Mouse (Mus musculus) urinary bladder, adult 18-20 months (tissue): ENCODE results near the gene Tmem247.

Experiments
- DNase-seq, 2 experiments: peaks; one replicate each; pipeline ENCODE4 v3.0.0; 2022; ENCODE audit warnings: low spot score in 2 of 2, mixed read lengths in 2 of 2

Tmem247 gene

DNA sequence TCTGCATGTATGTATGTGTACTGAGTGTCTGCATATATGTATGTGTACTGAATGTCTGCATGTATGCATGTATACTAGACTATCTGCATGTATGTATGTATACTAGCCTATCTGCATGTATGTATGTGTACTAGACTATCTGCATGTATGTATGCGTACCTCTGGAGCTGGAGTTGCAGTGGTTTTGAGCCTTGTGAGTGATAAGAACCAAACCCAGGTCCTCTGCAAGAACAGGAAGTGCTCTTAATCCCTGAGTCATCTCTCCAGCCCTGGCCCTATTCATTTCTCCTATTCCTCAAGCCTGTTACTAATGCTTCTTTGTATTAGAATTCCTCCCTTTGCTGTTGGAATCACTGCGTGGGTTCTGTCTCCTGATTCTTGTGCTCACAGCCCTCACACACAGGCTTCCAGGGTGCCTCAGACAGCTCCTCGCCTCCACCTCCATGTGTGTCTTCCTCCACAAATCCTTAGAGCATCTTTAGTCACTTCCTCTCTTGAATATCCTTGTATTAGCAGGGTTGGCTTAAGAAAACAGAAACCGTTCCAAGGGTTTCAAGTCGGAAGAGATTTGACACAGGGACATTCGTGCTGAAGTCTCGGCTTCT is 4.0 kb upstream of the Tmem247 start:
- no peak for DNase-seq

DNA sequence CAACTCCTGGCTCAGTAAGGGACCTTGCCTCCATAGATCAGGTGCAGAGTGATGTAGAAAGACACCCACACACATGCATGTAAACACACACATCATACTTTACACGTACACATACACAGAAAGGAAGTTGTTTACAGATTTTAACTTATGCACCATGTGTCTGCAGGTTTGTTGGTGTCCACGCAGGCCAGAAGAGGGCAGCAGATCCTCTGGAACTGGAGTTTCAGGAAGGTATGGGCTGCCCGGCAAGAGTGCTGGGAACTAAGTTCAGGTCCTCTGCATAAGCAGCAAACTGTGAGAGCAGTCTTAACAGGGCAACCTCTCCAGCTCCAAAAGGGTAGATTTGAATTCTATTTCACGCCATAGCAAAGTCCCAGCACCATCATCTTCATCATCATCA is 1.6 kb upstream of the Tmem247 start:
- DNase-seq: no peak

GRCm38 (mm10) chr17:86918786-86919185 is 1.6 kb downstream of the Tmem247 start:
- DNase-seq: no peak

DNA sequence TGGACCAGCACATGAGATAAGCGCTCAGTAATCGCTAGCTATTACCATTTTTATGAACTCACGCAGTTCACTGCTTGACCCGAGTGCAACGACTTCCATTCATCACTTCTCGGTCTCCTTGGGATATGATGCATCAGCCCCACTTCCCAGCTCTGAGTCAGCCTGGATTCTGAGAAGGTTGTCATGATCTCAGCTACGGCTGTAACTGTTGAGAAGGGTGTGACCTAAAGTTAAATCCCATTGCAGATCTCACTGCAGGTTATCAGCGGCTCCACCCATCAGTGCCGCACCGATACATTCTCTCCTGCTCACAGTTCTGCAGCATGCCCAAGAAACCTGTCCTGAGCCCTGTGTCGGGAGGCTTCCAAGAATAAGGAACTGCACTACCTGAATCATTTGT is 2.6 kb downstream of the Tmem247 start:
- no peak for DNase-seq

DNA sequence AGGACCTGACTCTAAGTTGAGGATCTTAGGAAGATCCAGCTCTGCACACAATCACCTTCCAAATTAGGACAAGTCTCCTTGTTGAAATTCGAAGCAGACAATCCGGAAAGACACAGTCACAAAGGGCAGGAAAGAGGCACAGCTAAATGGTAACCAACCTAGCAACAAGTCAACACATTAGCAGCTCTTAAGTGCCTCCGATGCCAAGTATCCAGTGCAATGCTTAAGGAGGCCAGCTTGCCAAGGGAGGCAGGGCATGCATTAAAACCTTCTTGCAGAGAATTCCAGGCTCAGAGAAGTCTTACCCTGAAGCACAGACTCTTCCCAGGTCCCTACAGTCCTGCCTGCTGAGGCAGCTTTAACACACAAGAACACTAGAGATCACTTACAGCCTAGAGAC is 7.5 kb downstream of the Tmem247 start:
- DNase-seq: no peak

DNA sequence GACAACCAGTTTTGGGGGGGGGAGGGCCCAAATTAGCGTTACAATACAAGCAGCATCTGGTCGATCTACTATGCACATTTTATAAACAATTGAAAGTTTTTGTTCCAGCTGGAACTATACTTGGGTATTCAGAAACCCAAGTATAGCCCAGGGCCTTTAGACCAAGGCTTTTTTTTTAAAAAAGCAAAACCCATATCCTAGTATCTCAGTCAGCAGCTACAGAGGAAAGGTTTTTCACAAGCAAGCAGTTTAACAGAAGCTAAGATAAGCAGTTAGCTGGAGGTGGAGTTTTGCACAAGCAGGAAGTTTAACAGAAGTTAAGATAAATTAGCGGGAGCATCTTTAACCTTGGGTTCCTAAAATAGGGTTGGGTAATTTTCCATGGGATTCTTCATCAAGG is 9.7 kb downstream of the Tmem247 start:
- DNase-seq: no peak

DNA sequence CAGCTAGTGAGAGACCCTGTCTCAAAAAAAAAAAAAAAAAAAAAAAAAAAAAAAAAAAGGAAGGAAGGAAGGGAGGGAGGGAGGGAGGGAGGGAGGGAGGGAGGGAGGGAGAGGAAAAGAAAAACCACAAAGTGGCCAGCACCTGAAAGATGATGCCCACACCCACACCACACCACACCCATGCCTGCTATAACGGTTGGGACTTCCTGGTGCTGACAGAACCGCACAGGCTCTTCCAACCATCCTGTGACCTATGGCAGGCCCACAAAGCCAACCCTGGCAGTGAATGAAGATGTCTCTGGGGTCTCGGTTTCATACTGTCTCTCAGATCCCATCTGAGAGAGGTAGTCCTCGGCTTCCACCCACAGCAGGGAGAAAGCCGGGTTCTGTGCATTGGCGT is 12.2 kb downstream of the Tmem247 start:
- DNase-seq: no peak

DNA sequence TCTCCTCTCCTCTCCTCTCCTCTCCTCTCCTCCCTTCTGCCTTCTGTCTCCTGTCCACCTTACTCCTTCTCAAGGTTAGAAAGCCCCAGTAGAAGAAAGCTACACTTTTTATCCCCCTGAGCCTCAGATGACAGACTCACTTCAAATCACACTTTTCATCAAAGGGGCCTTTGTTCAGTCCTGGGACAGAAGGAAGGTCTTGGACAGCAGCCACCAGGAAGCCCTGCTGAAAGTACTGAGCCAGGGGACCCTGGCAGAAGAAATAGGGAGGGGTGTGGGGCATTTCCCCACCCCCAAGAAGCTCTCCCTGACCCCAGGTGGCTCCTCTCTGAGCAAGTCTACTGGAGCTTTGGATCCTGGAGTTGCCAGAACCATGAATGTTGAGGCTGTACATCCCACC is 12.8 kb downstream of the Tmem247 start:
- no peak for DNase-seq

DNA sequence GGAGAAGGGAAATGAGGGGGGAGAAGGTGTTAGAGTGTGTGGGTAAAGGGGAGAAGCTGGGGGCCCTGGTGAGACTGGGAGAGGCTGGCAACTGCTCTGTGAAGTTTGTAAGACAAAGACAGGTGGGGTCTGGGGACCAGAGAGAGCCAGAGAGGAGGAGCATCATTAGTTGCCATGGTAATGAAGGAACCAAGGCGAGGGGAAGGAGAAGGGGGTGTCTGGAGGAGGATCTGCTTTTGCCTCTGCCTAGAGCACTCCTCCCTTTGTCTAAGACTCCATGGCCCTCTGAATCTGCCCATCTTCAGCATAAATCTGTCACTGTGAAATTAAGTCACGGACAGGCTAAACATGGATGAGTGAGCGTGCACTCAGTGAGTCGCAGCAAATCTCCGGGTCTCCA is 15.7 kb downstream of the Tmem247 start:
- no peak for DNase-seq

- DNase-seq: no peak
These were observed 19.9 kb downstream of the Tmem247 start for GRCm38 (mm10) chr17:86937064-86937463.

DNA sequence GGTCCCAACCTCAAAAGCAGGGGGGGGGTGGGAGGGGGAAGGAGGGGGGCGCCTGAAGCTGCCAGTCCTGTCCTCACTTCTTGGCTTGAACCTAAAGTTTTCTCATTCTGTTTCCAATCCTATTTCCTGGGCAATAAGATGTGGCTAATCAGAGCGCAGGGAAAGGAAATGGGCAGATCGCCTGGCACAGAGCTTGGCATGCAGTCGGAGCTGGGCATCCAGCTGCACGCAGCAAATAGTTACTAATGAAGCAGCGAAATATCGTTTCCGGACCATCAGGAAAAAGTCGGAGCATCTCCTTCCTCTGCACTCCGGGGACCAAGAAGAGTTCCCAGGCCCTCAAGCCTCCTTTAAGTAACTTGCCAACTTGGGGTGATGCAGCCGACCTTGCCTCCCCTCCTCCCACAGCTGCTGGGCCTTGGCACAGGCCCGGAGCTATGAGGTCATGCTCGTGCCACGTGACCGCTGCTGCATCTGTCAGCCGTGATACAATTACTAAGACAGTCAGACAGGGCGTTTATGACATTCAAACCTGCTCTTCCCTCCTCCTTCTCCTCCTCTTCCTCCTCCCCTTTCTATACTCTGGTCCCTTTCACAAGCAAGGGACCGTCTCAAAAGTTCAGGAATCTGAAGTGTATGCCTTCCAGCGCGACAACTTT is 20.5 kb downstream of the Tmem247 start:
- peak; percentile 53 to 61 for DNase-seq

DNA sequence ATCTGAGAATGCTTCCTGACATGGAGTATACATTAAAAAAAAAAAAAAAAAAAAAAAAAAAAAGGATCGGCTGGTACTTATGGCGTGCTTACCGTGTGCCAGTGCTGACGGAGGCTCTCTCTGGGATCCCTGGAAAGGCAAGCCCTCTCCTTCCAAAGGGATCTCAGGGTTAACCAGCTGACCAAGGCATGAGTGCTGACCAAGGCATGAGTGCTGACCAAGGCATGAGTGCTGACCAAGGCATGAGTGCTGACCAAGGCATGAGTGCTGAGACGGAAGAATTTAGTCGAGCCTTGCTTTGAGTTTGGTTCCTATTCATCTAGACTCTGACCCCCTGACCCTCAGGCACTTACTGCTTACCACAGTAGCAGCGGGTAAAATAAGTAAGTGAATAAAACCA is 21.5 kb downstream of the Tmem247 start:
- no peak for DNase-seq

DNA sequence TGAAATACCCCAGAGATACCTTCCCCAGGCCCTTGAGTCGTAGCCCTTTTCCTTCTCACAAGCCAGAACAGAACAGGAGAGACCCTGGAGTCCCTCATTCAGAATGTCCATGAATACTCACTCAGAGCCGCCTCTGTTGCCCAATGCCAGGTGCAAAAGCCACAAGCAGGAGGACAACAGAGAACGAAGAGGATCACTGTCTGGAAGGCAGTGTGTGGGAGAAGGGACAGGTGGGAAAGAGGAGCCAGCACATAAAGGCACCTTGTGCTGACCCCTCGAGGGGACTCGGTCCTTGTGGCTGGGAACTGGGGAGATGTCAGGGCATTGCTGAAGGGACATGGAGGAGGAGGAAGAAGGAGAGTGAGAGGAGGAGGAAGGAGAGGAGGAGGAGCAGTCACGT is 25.0 kb downstream of the Tmem247 start:
- DNase-seq: no peak

DNA sequence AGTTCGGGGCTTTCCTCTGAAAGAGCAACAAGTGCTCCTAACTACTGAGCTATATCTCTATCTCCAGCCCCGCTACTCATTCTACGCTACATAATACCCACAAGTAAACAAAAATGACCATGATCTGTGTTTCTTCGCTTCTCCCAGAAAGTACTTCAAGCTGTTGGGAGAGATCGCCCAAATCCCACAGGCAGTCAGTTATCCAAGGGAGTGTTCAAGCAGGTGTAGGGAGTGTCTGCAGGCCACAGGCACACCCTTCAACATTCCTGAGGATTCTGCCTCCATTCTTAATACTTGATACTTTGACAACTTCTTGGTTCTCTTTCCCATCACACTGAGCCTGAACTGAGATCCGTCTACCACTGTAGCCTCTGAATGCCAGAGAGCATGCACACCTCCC is 26.0 kb downstream of the Tmem247 start:
- no peak for DNase-seq

DNA sequence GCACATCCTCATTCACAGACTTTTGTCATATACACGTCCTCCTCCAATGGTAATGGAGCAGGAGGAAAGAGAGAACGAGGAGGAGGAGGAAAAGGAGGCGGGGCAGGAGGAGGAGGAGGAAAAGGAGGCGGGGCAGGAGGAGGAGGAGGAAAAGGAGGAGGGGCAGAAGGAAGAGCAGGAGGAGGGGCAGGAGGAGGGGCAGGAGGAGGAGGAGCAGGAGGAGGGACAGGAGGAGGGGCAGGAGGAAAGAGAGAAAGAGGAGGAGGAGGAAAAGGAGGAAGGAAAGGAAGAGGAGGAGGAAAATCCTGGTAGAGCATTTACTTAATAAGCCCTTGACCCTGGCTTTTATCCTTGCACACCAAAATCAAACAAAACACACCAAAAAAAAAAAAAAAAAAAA is 28.9 kb downstream of the Tmem247 start:
- no peak for DNase-seq

DNA sequence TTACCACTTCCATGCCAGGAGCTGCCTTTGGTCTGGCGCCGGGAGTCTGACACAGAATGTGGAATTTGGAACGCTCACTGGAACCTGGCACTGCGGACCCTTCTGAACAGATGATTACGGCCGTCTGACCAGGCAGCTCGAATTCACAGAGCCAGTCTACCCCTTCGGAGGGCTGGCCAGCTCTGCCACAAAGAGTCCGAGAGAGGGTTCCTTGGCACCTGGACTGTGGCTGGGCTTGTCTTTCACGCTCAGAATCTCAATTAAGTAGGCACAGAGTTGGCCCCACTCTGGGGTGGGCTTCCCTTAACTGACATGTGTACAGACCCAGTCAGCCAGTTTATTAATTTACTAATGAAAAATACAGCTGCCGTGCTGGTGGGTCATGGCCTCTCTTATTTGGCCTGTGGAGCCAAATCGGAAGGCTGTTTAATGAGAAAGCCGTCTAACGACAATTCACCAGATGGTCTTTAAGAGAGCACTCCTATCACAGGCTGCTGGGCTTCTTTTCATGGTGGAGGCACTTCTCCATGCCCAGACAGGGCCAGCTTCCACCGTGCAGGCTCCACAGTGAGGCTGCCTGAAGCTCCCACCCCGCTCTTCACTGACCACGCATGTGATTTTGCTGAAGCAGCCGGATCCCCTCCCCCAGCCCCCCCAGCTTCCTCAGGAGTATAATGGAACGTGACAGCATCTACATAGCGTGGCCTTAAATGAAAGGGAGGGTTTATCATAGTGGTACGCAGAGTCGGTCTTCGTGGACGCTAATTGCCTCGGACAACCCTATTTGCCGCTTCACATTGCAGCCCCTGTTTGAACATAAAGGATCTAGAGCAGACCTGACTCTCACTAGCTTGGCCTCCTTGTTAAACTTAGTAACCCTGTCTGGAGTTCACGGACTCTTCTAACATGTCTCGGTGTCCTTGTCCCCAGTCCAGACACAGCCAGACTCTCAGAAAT is 31.0 kb downstream of the Tmem247 start, which contains the start of gene Atp6v1e2:
Gene Atp6v1e2 (minus strand): TSS at position 58 of the 957 bp plus-strand sequence.
- no peak for DNase-seq

GRCm38 (mm10) chr17:86948801-86949200 is 31.7 kb downstream of the Tmem247 start:
- DNase-seq: peak in 1 of 2 experiments; percentile 41

- no peak for DNase-seq
These were observed 40.1 kb downstream of the Tmem247 start for GRCm38 (mm10) chr17:86957239-86957638.

- DNase-seq: no peak
These were observed 40.8 kb downstream of the Tmem247 start for GRCm38 (mm10) chr17:86957968-86958367.

DNA sequence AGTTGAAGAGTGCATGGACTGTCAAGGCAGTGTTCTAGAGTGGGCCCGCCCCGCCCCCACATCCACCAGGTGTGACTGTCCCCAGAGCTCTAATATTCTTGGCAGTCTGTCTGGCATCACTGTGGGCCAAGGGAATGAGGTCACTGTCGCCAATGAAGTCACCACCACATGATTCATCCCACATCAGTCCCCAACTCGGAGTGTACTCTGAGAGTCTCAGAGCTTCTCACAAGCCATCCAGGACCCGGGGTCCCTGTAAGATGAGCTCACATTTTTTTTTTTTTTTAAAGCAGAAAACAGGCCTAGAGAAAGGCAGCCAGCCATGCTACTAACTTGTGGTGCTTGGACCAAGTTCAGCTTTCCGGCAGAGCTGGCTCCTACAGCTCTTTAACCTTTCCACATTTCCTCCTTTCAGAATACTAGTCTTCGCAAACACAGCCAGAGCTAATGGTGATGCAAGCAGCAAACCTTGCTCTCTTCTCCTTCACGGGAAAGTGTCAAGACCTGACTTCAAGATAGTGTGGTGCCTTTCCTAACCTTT is 44.2 kb downstream of the Tmem247 start:
- no peak for DNase-seq

DNA sequence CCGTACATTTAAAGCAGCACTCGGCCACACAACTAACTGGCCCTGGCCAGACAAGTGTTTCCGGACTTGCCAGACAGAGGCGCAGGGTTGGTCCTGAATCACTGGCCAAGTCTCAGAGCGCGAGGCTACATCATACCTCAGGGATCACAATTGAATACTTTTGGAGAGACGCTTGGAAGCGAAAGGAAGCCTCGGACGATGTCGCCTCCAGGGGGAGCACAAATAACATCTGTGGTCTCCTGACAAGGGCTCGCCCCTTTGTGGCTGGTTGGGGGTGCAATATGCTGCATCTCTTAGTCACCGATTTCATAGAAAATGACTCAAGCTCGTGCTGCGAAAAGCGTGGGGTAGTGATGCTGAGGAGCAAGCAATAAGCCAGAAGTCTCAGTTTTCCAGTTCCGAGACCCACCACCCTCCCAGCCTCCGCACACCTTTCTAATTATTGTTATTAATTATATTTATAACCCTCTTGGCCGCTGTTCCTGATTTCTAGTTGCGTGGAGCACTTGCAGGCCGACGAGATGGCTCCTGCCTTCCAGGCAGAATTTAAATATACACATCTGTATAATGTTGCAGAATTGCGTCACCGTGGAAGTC is 45.2 kb downstream of the Tmem247 start:
- peak; percentile 66 to 83 for DNase-seq
